Mouse (Mus musculus): Measurements from ENCODE around the gene Rab3b.

Gene Rab3b

GRCm38 (mm10) chr4:108866806-108867205 is 12.1 kb upstream of the Rab3b start:
- Histone ChIP-seq H3K27me3 (ENCODE audit: control insufficient read depth, insufficient read depth, low read length, poor library complexity, severe bottlenecking) (no peaks in the 10 kb centered on the region), H3K36me3 (ENCODE audit: control insufficient read depth, insufficient read depth, low read length, poor library complexity, severe bottlenecking) (peaks cover 2% of the 10 kb centered on the region; the same call in 1 of the 2 replicates)
- no peak for DNase-seq (ENCODE audit: low read depth, low spot score)

GRCm38 (mm10) chr4:108869730-108870374 is 9.0 kb upstream of the Rab3b start:
- Histone ChIP-seq H3K36me3 (ENCODE audit: control insufficient read depth, insufficient read depth, low read length, poor library complexity, severe bottlenecking) (no peaks in the 10 kb centered on the region), H3K27me3 (ENCODE audit: control insufficient read depth, insufficient read depth, low read length, poor library complexity, severe bottlenecking) (no peaks in the 10 kb centered on the region)
- peak; percentile 87 for DNase-seq (ENCODE audit: low read depth, low spot score)

GRCm38 (mm10) chr4:108873746-108874145 is 5.1 kb upstream of the Rab3b start:
- H3K36me3 ChIP-seq (ENCODE audit: control insufficient read depth, insufficient read depth, low read length, poor library complexity, severe bottlenecking), result no peaks in the 10 kb centered on the region

GRCm38 (mm10) chr4:108877901-108878300 is 962 bp upstream of the Rab3b start:
- Histone ChIP-seq H3K36me3 (ENCODE audit: control insufficient read depth, insufficient read depth, low read length, poor library complexity, severe bottlenecking) (no peaks in the 10 kb centered on the region), H3K27me3 (ENCODE audit: control insufficient read depth, insufficient read depth, low read length, poor library complexity, severe bottlenecking) (no peaks in the 10 kb centered on the region)
- DNase-seq (ENCODE audit: low read depth, low spot score), result no peak

More at GRCm38 (mm10) chr4:108873746-108874145, 5.1 kb upstream of the Rab3b start:
- H3K27me3 ChIP-seq (ENCODE audit: control insufficient read depth, insufficient read depth, low read length, poor library complexity, severe bottlenecking), result no peaks in the 10 kb centered on the region
- DNase-seq (ENCODE audit: low read depth, low spot score), result no peak

- DNase-seq (ENCODE audit: low read depth, low spot score), result no peak
- Histone ChIP-seq H3K27me3 (ENCODE audit: control insufficient read depth, insufficient read depth, low read length, poor library complexity, severe bottlenecking) (no peaks in the 10 kb centered on the region), H3K36me3 (ENCODE audit: control insufficient read depth, insufficient read depth, low read length, poor library complexity, severe bottlenecking) (no peaks in the 10 kb centered on the region)
Measured at GRCm38 (mm10) chr4:108883815-108884214, 5.0 kb downstream of the Rab3b start.

- no peak for DNase-seq (ENCODE audit: low read depth, low spot score)
- Histone ChIP-seq H3K27me3 (ENCODE audit: control insufficient read depth, insufficient read depth, low read length, poor library complexity, severe bottlenecking) (no peaks in the 10 kb centered on the region), H3K36me3 (ENCODE audit: control insufficient read depth, insufficient read depth, low read length, poor library complexity, severe bottlenecking) (no peaks in the 10 kb centered on the region)
Measured at GRCm38 (mm10) chr4:108887456-108887855, 8.6 kb downstream of the Rab3b start.

GRCm38 (mm10) chr4:108890876-108891275 is 12.0 kb downstream of the Rab3b start:
- H3K27me3 ChIP-seq (ENCODE audit: control insufficient read depth, insufficient read depth, low read length, poor library complexity, severe bottlenecking), result no peaks in the 10 kb centered on the region
- no peaks in the 10 kb centered on the region for H3K36me3 ChIP-seq (ENCODE audit: control insufficient read depth, insufficient read depth, low read length, poor library complexity, severe bottlenecking)
- no peak for DNase-seq (ENCODE audit: low read depth, low spot score)

- H3K36me3 ChIP-seq (ENCODE audit: control insufficient read depth, insufficient read depth, low read length, poor library complexity, severe bottlenecking), result no peaks in the 10 kb centered on the region
- no peaks in the 10 kb centered on the region for H3K27me3 ChIP-seq (ENCODE audit: control insufficient read depth, insufficient read depth, low read length, poor library complexity, severe bottlenecking)
- DNase-seq (ENCODE audit: low read depth, low spot score), result no peak
Measured at GRCm38 (mm10) chr4:108900421-108900820, 21.6 kb downstream of the Rab3b start.

- H3K36me3 ChIP-seq (ENCODE audit: control insufficient read depth, insufficient read depth, low read length, poor library complexity, severe bottlenecking), result no peaks in the 10 kb centered on the region
- no peaks in the 10 kb centered on the region for H3K27me3 ChIP-seq (ENCODE audit: control insufficient read depth, insufficient read depth, low read length, poor library complexity, severe bottlenecking)
- DNase-seq (ENCODE audit: low read depth, low spot score), result no peak
Measured at GRCm38 (mm10) chr4:108902886-108903285, 24.0 kb downstream of the Rab3b start.

GRCm38 (mm10) chr4:108903346-108903745 is 24.5 kb downstream of the Rab3b start:
- no peaks in the 10 kb centered on the region for H3K27me3 ChIP-seq (ENCODE audit: control insufficient read depth, insufficient read depth, low read length, poor library complexity, severe bottlenecking)
- H3K36me3 ChIP-seq (ENCODE audit: control insufficient read depth, insufficient read depth, low read length, poor library complexity, severe bottlenecking), result no peaks in the 10 kb centered on the region
- no peak for DNase-seq (ENCODE audit: low read depth, low spot score)

- Histone ChIP-seq H3K36me3 (ENCODE audit: control insufficient read depth, insufficient read depth, low read length, poor library complexity, severe bottlenecking) (no peaks in the 10 kb centered on the region), H3K27me3 (ENCODE audit: control insufficient read depth, insufficient read depth, low read length, poor library complexity, severe bottlenecking) (no peaks in the 10 kb centered on the region)
- DNase-seq (ENCODE audit: low read depth, low spot score), result no peak
Measured at GRCm38 (mm10) chr4:108904076-108904475, 25.2 kb downstream of the Rab3b start.

- Histone ChIP-seq H3K36me3 (ENCODE audit: control insufficient read depth, insufficient read depth, low read length, poor library complexity, severe bottlenecking) (no peaks in the 10 kb centered on the region), H3K27me3 (ENCODE audit: control insufficient read depth, insufficient read depth, low read length, poor library complexity, severe bottlenecking) (no peaks in the 10 kb centered on the region)
- peak; percentile 4 for DNase-seq (ENCODE audit: low read depth, low spot score)
Measured at GRCm38 (mm10) chr4:108904790-108905189, 25.9 kb downstream of the Rab3b start.

GRCm38 (mm10) chr4:108905859-108906258 is 27.0 kb downstream of the Rab3b start:
- H3K36me3 ChIP-seq (ENCODE audit: control insufficient read depth, insufficient read depth, low read length, poor library complexity, severe bottlenecking), result no peaks in the 10 kb centered on the region
- DNase-seq (ENCODE audit: low read depth, low spot score), result no peak

GRCm38 (mm10) chr4:108907475-108907874 is 28.6 kb downstream of the Rab3b start:
- Histone ChIP-seq H3K36me3 (ENCODE audit: control insufficient read depth, insufficient read depth, low read length, poor library complexity, severe bottlenecking) (no peaks in the 10 kb centered on the region), H3K27me3 (ENCODE audit: control insufficient read depth, insufficient read depth, low read length, poor library complexity, severe bottlenecking) (no peaks in the 10 kb centered on the region)
- peak; percentile 20 for DNase-seq (ENCODE audit: low read depth, low spot score)

More at GRCm38 (mm10) chr4:108905859-108906258, 27.0 kb downstream of the Rab3b start:
- H3K27me3 ChIP-seq (ENCODE audit: control insufficient read depth, insufficient read depth, low read length, poor library complexity, severe bottlenecking), result no peaks in the 10 kb centered on the region

GRCm38 (mm10) chr4:108909872-108910425 is 31.1 kb downstream of the Rab3b start:
- DNase-seq (ENCODE audit: low read depth, low spot score), result no peak
- Histone ChIP-seq H3K36me3 (ENCODE audit: control insufficient read depth, insufficient read depth, low read length, poor library complexity, severe bottlenecking) (no peaks in the 10 kb centered on the region), H3K27me3 (ENCODE audit: control insufficient read depth, insufficient read depth, low read length, poor library complexity, severe bottlenecking) (no peaks in the 10 kb centered on the region)

GRCm38 (mm10) chr4:108911866-108912265 is 33.0 kb downstream of the Rab3b start:
- no peak for DNase-seq (ENCODE audit: low read depth, low spot score)
- Histone ChIP-seq H3K36me3 (ENCODE audit: control insufficient read depth, insufficient read depth, low read length, poor library complexity, severe bottlenecking) (no peaks in the 10 kb centered on the region), H3K27me3 (ENCODE audit: control insufficient read depth, insufficient read depth, low read length, poor library complexity, severe bottlenecking) (no peaks in the 10 kb centered on the region)
